Comparison of ENCODE assay signal across 8 mouse cellular contexts in genomic region chr5:65284171-65284570, GRCm38 (mm10). TPM values are rescaled to one million over a fixed set of nuclear protein-coding genes. Genes with fewer than 3 reads are reported as not detected.
DNase-seq lines count a peak whose midpoint lies in the region; TF ChIP-seq lines count a peak whose summit lies in the region.
"Had no signal": no experiment of that assay in that cellular context is flagged by ENCODE, and none has a peak within 500 bp of the region (broad histone marks: within the 10 kb centered on the region; RNA-seq: fewer than 3 reads in every experiment).

No protein-coding gene starts in this region.

- no peak for DNase-seq in layer of hippocampus, adult 2 months (ENCODE audit: low spot score in 2 of 2)
- no peak for DNase-seq in layer of hippocampus, adult 9-11 months
- peak; percentile 62 for DNase-seq in NIH3T3 (ENCODE audit: low read depth)
- peak; percentile 19 for DNase-seq in embryo, embryonic 10 days (ENCODE audit: low spot score)
- peak; percentile 34 to 65 for DNase-seq in spleen, postnatal 10 days (ENCODE audit: low spot score in 2 of 2)
- no peak for DNase-seq in ovary, postnatal 10 days (ENCODE audit: low spot score)
- no peak for DNase-seq in urinary bladder, adult 2 months (ENCODE audit: low spot score)

- no peak overlapping the region for H3K4me3 ChIP-seq in layer of hippocampus, adult 2 months
- H3K4me3 ChIP-seq: heart, embryonic 13.5 days had no signal

- no peak overlapping the region for H3K27ac ChIP-seq in layer of hippocampus, adult 2 months
- H3K27ac ChIP-seq: heart, embryonic 13.5 days had no signal

- TF ChIP-seq CTCF in layer of hippocampus, adult 2 months (conservative IDR thresholded peaks at IDR 0.05) = peak; percentile 59

RNA-seq across cellular contexts. Expression of gene Rfc1, which starts 51.3 kb away (rescaled TPM):
- total RNA-seq in layer of hippocampus, adult 2 months (2021) = 10 to 100 TPM; 33.2 to 38.2 TPM
- 21.7 and 24.1 TPM in 2 replicates for polyA plus RNA-seq in urinary bladder, adult 2 months (2012; rRNA removed)

Comparison
In these comparisons a context has a peak if more than half of its experiments do, and no peak if none do; other contexts are left out.
1. DNase-seq: peak in NIH3T3 (single experiment), embryo, embryonic 10 days (single experiment) and spleen, postnatal 10 days (2 of 2); none in layer of hippocampus, adult 2 months (0 of 2), layer of hippocampus, adult 9-11 months (single experiment), ovary, postnatal 10 days (single experiment) and urinary bladder, adult 2 months (single experiment).